Mouse (Mus musculus): ENCODE results near the gene 2700049A03Rik. TPM values are rescaled to one million over a fixed set of nuclear protein-coding genes. Genes with fewer than 3 reads are reported as not detected.

2700049A03Rik gene
- polyA plus RNA-seq, 1 experiment, result 25.3 TPM

DNA sequence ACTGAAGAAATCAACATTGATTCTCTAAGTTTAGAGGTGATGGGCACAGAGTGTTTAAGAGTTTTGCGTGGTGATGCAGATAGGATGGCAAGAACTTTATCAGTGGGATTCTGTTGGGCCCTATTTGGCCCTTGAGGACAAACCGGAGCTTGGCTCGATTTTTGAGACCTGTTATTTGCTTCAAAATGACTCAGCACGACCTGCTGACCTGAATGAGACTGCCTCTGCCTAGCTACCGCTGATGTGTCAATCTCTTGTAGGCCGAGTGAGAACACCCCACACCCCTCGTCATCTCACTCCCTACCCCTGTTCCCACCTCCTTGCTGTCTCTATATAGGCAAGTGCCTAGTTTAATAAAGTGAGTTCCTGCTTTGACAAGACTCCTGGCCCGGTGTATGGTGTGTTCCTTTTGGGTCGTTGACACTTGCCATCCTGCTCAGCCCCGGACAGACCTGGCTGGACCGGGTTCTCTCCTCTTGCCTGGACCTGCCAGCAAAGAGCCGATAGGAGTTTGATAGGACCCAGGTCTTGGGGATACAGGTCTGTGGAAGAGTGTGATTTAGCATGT, 144.6 kb downstream of the 2700049A03Rik start:
- H3K36me3 ChIP-seq (ENCODE audit: control insufficient read depth, insufficient read depth, low read length), result no peaks in the 10 kb centered on the region
- TF ChIP-seq POLR2A (IDR thresholded peaks at IDR 0.05; ENCODE audit: control insufficient read depth, low read depth, low read length) (no peak), CTCF (IDR thresholded peaks at IDR 0.05; ENCODE audit: control insufficient read depth, insufficient read depth, insufficient replicate concordance, low read depth, low read length) (no peak)
- H3K27ac ChIP-seq (ENCODE audit: control insufficient read depth, insufficient read depth, low read depth, low read length), result no peak overlapping the region
- no peaks in the 10 kb centered on the region for H3K27me3 ChIP-seq (ENCODE audit: control insufficient read depth, insufficient read depth, low read length)
- H3K4me1 ChIP-seq (ENCODE audit: control insufficient read depth, insufficient read depth, low read length), result no peaks in the 10 kb centered on the region
- no peak overlapping the region for H3K4me3 ChIP-seq (ENCODE audit: control insufficient read depth, low read depth, low read length)

DNA sequence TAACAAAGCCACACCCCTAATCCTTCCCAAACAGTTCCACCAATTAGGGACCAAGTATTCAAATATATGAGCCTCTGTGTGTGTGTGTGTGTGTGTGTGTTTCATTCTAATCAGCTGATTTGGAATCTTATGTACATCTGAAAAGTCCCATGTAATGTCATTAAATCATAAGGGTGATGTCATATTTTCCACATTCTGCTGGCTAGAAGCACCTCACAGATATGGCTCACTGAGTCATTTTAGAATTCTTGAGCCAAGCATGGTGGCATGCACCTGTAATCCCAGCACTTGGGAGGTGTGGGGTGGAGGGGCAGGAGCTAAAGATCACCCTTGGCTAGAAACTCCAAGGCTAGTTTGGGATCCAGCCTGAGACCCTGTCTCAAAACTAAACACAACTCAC, 148.8 kb downstream of the 2700049A03Rik start:
- Histone ChIP-seq H3K36me3 (ENCODE audit: control insufficient read depth, insufficient read depth, low read length) (no peaks in the 10 kb centered on the region), H3K27me3 (ENCODE audit: control insufficient read depth, insufficient read depth, low read length) (no peaks in the 10 kb centered on the region), H3K4me1 (ENCODE audit: control insufficient read depth, insufficient read depth, low read length) (no peaks in the 10 kb centered on the region), H3K4me3 (ENCODE audit: control insufficient read depth, low read depth, low read length) (no peak overlapping the region), H3K27ac (ENCODE audit: control insufficient read depth, insufficient read depth, low read depth, low read length) (no peak overlapping the region)
- TF ChIP-seq CTCF (IDR thresholded peaks at IDR 0.05; ENCODE audit: control insufficient read depth, insufficient read depth, insufficient replicate concordance, low read depth, low read length) (no peak), POLR2A (IDR thresholded peaks at IDR 0.05; ENCODE audit: control insufficient read depth, low read depth, low read length) (no peak)

DNA sequence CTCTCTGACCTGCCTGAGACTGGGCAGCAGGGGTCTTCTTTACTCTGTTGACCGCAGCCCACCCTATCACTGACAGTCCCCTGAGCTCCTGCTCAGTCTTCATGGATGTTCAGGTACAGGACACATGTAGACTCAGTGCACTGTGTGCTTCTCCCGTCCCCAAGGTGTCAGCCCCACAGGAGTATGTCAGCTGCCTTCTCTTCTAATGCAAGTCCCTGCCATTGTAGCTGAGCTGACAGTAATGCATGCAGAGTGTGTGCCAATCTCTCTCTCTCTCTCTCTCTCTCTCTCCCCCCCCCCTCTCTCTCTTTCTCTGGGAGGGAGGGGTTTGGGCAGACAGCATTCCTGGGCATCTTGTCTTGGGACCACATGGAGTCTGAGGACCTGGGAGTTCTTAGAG, 153.8 kb downstream of the 2700049A03Rik start:
- no peaks in the 10 kb centered on the region for H3K27me3 ChIP-seq (ENCODE audit: control insufficient read depth, insufficient read depth, low read length)
- no peak for TF ChIP-seq POLR2A (IDR thresholded peaks at IDR 0.05; ENCODE audit: control insufficient read depth, low read depth, low read length)
- TF ChIP-seq CTCF (IDR thresholded peaks at IDR 0.05; ENCODE audit: control insufficient read depth, insufficient read depth, insufficient replicate concordance, low read depth, low read length), result no peak
- H3K4me1 ChIP-seq (ENCODE audit: control insufficient read depth, insufficient read depth, low read length), result peaks cover 3% of the 10 kb centered on the region
- no peaks in the 10 kb centered on the region for H3K36me3 ChIP-seq (ENCODE audit: control insufficient read depth, insufficient read depth, low read length)
- H3K27ac ChIP-seq (ENCODE audit: control insufficient read depth, insufficient read depth, low read depth, low read length), result no peak overlapping the region
- H3K4me3 ChIP-seq (ENCODE audit: control insufficient read depth, low read depth, low read length), result no peak overlapping the region

Other genes starting within 250 kb of the 2700049A03Rik start
- 212 and 286 TPM in 2 replicates for gene Actr10, start 199.0 kb upstream of the 2700049A03Rik start, polyA plus RNA-seq (2012; rRNA removed)
- gene Psma3, start 162.2 kb upstream of the 2700049A03Rik start, polyA plus RNA-seq (2012; rRNA removed), result 28.0 and 42.4 TPM in 2 replicates
- 2.9 and 3.5 TPM in 2 replicates for gene Arid4a, start 120.9 kb upstream of the 2700049A03Rik start, polyA plus RNA-seq (2012; rRNA removed)
- gene Tomm20l, start 25.4 kb upstream of the 2700049A03Rik start, polyA plus RNA-seq (2012; rRNA removed), result 48.0 and 50.5 TPM in 2 replicates
- 9.0 and 9.6 TPM in 2 replicates for gene Timm9, start 164 bp upstream of the 2700049A03Rik start, polyA plus RNA-seq (2012; rRNA removed)
- 4.3 and 4.9 TPM in 2 replicates for gene Dact1, start 173.0 kb downstream of the 2700049A03Rik start, polyA plus RNA-seq (2012; rRNA removed)

All from testis, adult 2 months (tissue).